Mouse (Mus musculus) myocyte (in vitro differentiated cells): ENCODE measurements around the gene Dnajc14. TPM values are rescaled to one million over a fixed set of nuclear protein-coding genes. Genes with fewer than 3 reads are reported as not detected.

ENCODE experiments used
- H3K27me3 ChIP-seq: one replicate; pipeline ENCODE4 v1.6.1; 2011; ENCODE audit not compliant: control insufficient read depth, insufficient read depth, insufficient read length
- H3K36me3 ChIP-seq: one replicate; pipeline ENCODE4 v1.6.1; 2011; ENCODE audit not compliant: control insufficient read depth, insufficient read depth
- H3K4me2 ChIP-seq: one replicate; pipeline ENCODE4 v1.6.1; 2011; ENCODE audit warnings: low read depth, control low read depth
- H3K4me3 ChIP-seq: one replicate; pipeline ENCODE4 v1.5.1; 2011; ENCODE audit warnings: mild to moderate bottlenecking, control low read depth, moderate library complexity
- H3K79me2 ChIP-seq: one replicate; pipeline ENCODE4 v1.6.1; 2011; ENCODE audit not compliant: control insufficient read depth, insufficient read depth
- H3ac ChIP-seq: one replicate; pipeline ENCODE4 v1.6.1; 2011; ENCODE audit not compliant: control insufficient read depth, insufficient read length
- CEBPB ChIP-seq: IDR thresholded peaks from 2 replicates; pipeline ENCODE4 v1.6.1; 2011; ENCODE audit warnings: mild to moderate bottlenecking, moderate library complexity; ENCODE audit not compliant: poor library complexity, insufficient read depth, severe bottlenecking
- E2F4 ChIP-seq: IDR thresholded peaks from one replicate; pipeline ENCODE4 v1.6.1; 2011; ENCODE audit warnings: mild to moderate bottlenecking, control low read depth, moderate library complexity; ENCODE audit not compliant: insufficient read depth
- MAX ChIP-seq: IDR thresholded peaks from one replicate; pipeline ENCODE4 v1.6.1; 2011; ENCODE audit warnings: low read depth, mild to moderate bottlenecking, control low read depth
- MYOD1 ChIP-seq, 3 experiments: IDR thresholded peaks; one replicate each; pipeline ENCODE4 v1.6.1; 2011; ENCODE audit warnings: control low read depth in 2 of 3, low read depth in 2 of 3, mild to moderate bottlenecking in 2 of 3, moderate library complexity in 1 of 3; ENCODE audit not compliant: insufficient read length in 2 of 3, control insufficient read depth in 1 of 3
- MYOG ChIP-seq, 3 experiments: IDR thresholded peaks; one replicate each; pipeline ENCODE4 v1.6.1; 2011; ENCODE audit warnings: control low read depth in 2 of 3, low read depth in 2 of 3, mild to moderate bottlenecking in 2 of 3; ENCODE audit not compliant: insufficient read length in 2 of 3, control insufficient read depth in 1 of 3, insufficient read depth in 1 of 3
- POLR2A ChIP-seq: IDR thresholded peaks from one replicate; pipeline ENCODE4 v1.6.1; 2011; ENCODE audit warnings: low read depth, mild to moderate bottlenecking, control low read depth, moderate library complexity; ENCODE audit not compliant: insufficient read length
- POLR2AphosphoS2 ChIP-seq: IDR thresholded peaks from one replicate; pipeline ENCODE4 v1.6.1; 2011; ENCODE audit warnings: low read depth, control low read depth; ENCODE audit not compliant: insufficient read length
- REST ChIP-seq: IDR thresholded peaks from one replicate; pipeline ENCODE4 v1.6.1; 2011; ENCODE audit warnings: mild to moderate bottlenecking, control low read depth, moderate library complexity; ENCODE audit not compliant: insufficient read depth, insufficient read length
- SRF ChIP-seq: IDR thresholded peaks from one replicate; pipeline ENCODE4 v1.6.1; 2011; ENCODE audit warnings: low read depth; ENCODE audit not compliant: control insufficient read depth, insufficient read length
- TCF12 ChIP-seq: IDR thresholded peaks from one replicate; pipeline ENCODE4 v1.6.1; 2011; ENCODE audit warnings: mild to moderate bottlenecking, control low read depth; ENCODE audit not compliant: poor library complexity, insufficient read depth, severe bottlenecking
- TCF3 ChIP-seq: IDR thresholded peaks from one replicate; pipeline ENCODE4 v1.6.1; 2011; ENCODE audit warnings: low read depth, control low read depth; ENCODE audit not compliant: insufficient read length
- USF1 ChIP-seq: IDR thresholded peaks from one replicate; pipeline ENCODE4 v1.6.1; 2011; ENCODE audit warnings: low read depth, mild to moderate bottlenecking, control low read depth, moderate library complexity
- polyA plus RNA-seq: library from polyadenylated mRNA; unstranded; fragments of >200 nt; fragmentation: generic; extraction: Trizol; gene quantifications from one replicate; pipeline ENCODE4 v1.2.1, GENCODE M21; 2012; ENCODE audit warnings: missing spikeins

Dnajc14 gene
- polyA plus RNA-seq, 1 experiment: 39.0 TPM

DNA sequence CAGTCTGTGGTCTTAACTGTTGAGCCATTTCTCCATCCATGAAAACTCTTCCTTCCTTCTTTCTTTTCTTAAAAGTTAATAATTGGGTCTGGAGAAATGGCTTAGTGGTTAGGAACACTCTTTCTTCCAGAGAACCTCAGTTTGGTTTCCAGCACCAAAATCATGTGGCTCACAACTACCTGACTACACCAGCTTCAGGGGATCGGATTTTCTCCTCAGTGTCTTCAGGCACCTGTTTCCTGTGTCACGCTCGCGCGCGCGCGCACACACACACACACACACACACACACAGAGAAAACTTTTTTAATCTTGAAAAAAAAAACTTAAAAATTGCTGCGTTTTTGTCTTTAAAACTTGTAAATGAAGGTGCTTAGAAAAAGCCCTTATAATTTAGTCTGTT is 20.0 kb downstream of the Dnajc14 start:
- Histone ChIP-seq H3K4me2 (no peak overlapping the region), H3K36me3 (peaks cover 19% of the 10 kb centered on the region), H3K79me2 (peaks cover 71% of the 10 kb centered on the region), H3ac (no peak overlapping the region), H3K4me3 (no peak overlapping the region), H3K27me3 (no peaks in the 10 kb centered on the region)
- no peak for TF ChIP-seq USF1
- TF ChIP-seq MAX: no peak
- TF ChIP-seq TCF12: no peak
- TF ChIP-seq MYOG (IDR thresholded peaks at IDR 0.05; ENCODE audit: control insufficient read depth in 1 of 3, insufficient read depth in 1 of 3, insufficient read length in 2 of 3, low read depth in 2 of 3): no peak
- TF ChIP-seq POLR2A: no peak
- TF ChIP-seq POLR2AphosphoS2: no peak
- no peak for TF ChIP-seq TCF3
- TF ChIP-seq REST: no peak
- TF ChIP-seq E2F4: no peak
- TF ChIP-seq CEBPB: no peak
- no peak for TF ChIP-seq MYOD1 (IDR thresholded peaks at IDR 0.05; ENCODE audit: control insufficient read depth in 1 of 3, insufficient read length in 2 of 3, low read depth in 2 of 3)
- TF ChIP-seq SRF: no peak

DNA sequence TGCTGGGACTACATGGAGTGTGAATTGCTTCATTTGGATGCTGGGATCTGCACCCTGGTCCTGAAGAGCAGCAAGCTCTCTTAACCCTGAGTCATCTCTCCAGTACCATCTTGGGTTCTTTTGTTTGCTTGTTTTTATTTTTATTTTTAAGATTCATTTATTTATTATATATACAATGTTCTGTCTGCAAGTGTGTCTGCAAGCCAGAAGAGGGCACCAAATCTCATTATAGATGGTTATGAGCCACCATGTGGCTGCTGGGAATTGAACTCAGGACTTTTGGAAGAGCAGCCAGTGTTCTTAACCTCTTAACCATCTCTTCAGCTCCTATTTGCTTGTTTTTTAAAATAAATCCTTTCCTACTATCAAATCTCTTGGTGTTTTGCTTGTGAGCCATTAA is 33.5 kb downstream of the Dnajc14 start:
- Histone ChIP-seq H3K27me3 (no peaks in the 10 kb centered on the region), H3K36me3 (peaks cover 81% of the 10 kb centered on the region), H3K4me2 (no peak overlapping the region), H3ac (no peak overlapping the region), H3K4me3 (no peak overlapping the region), H3K79me2 (peaks cover 22% of the 10 kb centered on the region)
- TF ChIP-seq MYOG (IDR thresholded peaks at IDR 0.05; ENCODE audit: control insufficient read depth in 1 of 3, insufficient read depth in 1 of 3, insufficient read length in 2 of 3, low read depth in 2 of 3) (no peak), TCF12 (no peak), MYOD1 (IDR thresholded peaks at IDR 0.05; ENCODE audit: control insufficient read depth in 1 of 3, insufficient read length in 2 of 3, low read depth in 2 of 3) (no peak), TCF3 (no peak), SRF (no peak), POLR2A (no peak), USF1 (no peak)

DNA sequence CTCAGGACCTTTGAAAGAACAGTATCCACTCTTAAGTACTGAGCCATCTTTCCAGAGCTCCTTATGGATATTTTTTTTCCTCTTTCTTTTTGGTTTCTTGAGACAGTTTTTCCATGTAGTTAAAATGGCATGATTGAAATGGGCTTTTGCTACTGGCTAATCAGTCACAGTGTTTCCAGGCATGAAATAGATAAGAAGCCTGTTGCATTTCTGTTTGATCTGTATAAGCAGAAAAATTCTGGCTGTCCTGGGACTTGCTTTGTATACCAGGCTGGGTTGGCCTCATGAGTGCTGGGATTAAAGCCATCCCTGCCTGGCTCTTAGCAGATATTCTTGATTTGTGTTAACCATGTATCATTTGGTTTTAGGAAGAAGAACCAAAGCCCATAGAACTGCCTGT is 35.6 kb downstream of the Dnajc14 start:
- H3ac ChIP-seq: no peak overlapping the region
- H3K4me2 ChIP-seq: no peak overlapping the region
- no peak for TF ChIP-seq MYOG (IDR thresholded peaks at IDR 0.05; ENCODE audit: control insufficient read depth in 1 of 3, insufficient read depth in 1 of 3, insufficient read length in 2 of 3, low read depth in 2 of 3)
- TF ChIP-seq POLR2A: no peak
- TF ChIP-seq REST: no peak
- TF ChIP-seq MYOD1 (IDR thresholded peaks at IDR 0.05; ENCODE audit: control insufficient read depth in 1 of 3, insufficient read length in 2 of 3, low read depth in 2 of 3): no peak
- no peak for TF ChIP-seq E2F4
- TF ChIP-seq MAX: no peak
- no peak for TF ChIP-seq POLR2AphosphoS2
- TF ChIP-seq SRF: no peak
- no peak for TF ChIP-seq TCF3
- TF ChIP-seq USF1: no peak
- no peak for TF ChIP-seq TCF12
- no peak for TF ChIP-seq CEBPB
- H3K79me2 ChIP-seq: peaks cover 9% of the 10 kb centered on the region
- H3K36me3 ChIP-seq: peaks cover 76% of the 10 kb centered on the region
- no peak overlapping the region for H3K4me3 ChIP-seq
- no peaks in the 10 kb centered on the region for H3K27me3 ChIP-seq

DNA sequence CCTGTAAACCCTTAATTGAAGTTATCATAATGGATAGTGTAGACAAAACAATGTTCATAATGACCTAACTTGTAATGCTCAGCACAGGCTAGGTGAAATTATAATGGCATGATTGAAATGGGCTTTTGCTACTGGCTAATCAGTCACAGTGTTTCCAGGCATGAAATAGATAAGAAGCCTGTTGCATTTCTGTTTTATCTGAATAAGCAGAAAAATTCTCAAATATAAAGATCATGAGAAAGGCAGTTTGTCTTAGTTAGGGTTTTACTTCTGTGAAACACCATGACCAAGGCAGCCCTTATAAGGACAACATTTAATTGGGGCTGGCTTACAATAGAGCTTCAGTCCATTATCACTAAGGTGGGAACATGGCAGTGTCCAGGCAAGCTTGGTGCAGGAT is 36.8 kb downstream of the Dnajc14 start:
- Histone ChIP-seq H3K27me3 (no peaks in the 10 kb centered on the region), H3K79me2 (peaks cover 5% of the 10 kb centered on the region), H3ac (no peak overlapping the region), H3K4me3 (no peak overlapping the region), H3K4me2 (no peak overlapping the region), H3K36me3 (peaks cover 72% of the 10 kb centered on the region)
- TF ChIP-seq REST (no peak), E2F4 (no peak), USF1 (no peak), POLR2A (no peak), MAX (no peak), CEBPB (no peak), TCF3 (no peak), SRF (no peak), TCF12 (no peak), MYOD1 (IDR thresholded peaks at IDR 0.05; ENCODE audit: control insufficient read depth in 1 of 3, insufficient read length in 2 of 3, low read depth in 2 of 3) (no peak), MYOG (IDR thresholded peaks at IDR 0.05; ENCODE audit: control insufficient read depth in 1 of 3, insufficient read depth in 1 of 3, insufficient read length in 2 of 3, low read depth in 2 of 3) (no peak), POLR2AphosphoS2 (no peak)

DNA sequence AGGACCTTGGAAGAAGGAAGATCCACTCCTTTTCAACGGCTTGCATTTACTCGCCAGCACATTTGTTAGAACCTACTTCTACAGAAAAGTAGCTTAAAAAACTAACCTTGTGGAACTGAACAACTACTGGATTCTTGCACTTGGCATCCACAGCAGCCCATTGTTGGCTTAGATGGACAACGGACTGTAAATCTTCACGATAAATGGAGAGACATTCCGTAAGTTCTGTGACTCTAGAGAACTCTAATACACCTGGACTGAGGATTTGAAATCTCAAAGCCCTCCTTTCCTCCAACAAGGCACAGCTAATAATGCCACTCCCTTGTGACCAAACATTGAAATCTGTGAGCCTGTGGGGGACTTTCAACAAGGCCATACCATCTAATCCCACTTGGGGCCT is 39.4 kb downstream of the Dnajc14 start:
- Histone ChIP-seq H3K79me2 (no peaks in the 10 kb centered on the region), H3ac (no peak overlapping the region), H3K27me3 (no peaks in the 10 kb centered on the region), H3K4me2 (no peak overlapping the region), H3K36me3 (peaks cover 64% of the 10 kb centered on the region), H3K4me3 (no peak overlapping the region)
- no peak for TF ChIP-seq REST
- TF ChIP-seq POLR2A: no peak
- no peak for TF ChIP-seq SRF
- no peak for TF ChIP-seq MAX
- TF ChIP-seq POLR2AphosphoS2: no peak
- TF ChIP-seq MYOG (IDR thresholded peaks at IDR 0.05; ENCODE audit: control insufficient read depth in 1 of 3, insufficient read depth in 1 of 3, insufficient read length in 2 of 3, low read depth in 2 of 3): no peak
- TF ChIP-seq E2F4: no peak
- TF ChIP-seq CEBPB: no peak
